Mouse (Mus musculus) E14TG2a.4 (cell line): ENCODE measurements around the gene Yars.

Experiments
- H3K27me3 ChIP-seq: 2 replicates; pipeline ENCODE4 v1.6.1; 2014; ENCODE audit warnings: low read length, control low read depth; ENCODE audit not compliant: insufficient read depth
- H3K36me3 ChIP-seq: 2 replicates; pipeline ENCODE4 v1.6.1; 2014; ENCODE audit warnings: low read length, control low read depth; ENCODE audit not compliant: insufficient read depth
- H3K4me1 ChIP-seq: replicated peaks from 2 replicates; pipeline ENCODE4 v1.6.1; 2014; ENCODE audit warnings: low read depth, low read length, control low read depth
- H3K4me3 ChIP-seq: replicated peaks from 2 replicates; pipeline ENCODE4 v1.5.1; 2014; ENCODE audit warnings: mild to moderate bottlenecking, low read length
- H3K9me3 ChIP-seq: 2 replicates; pipeline ENCODE4 v1.6.1; 2014; ENCODE audit warnings: low read length, control low read depth
- CTCF ChIP-seq: conservative IDR thresholded peaks from 2 replicates; pipeline ENCODE4 v1.5.1; 2014; ENCODE audit warnings: low read length
- NANOG ChIP-seq: IDR thresholded peaks from 2 replicates; pipeline ENCODE4 v1.6.1; 2014; ENCODE audit warnings: borderline replicate concordance, low read length, mixed read lengths
- POU5F1 ChIP-seq: IDR thresholded peaks from 2 replicates; pipeline ENCODE4 v1.6.1; 2014; ENCODE audit warnings: low read length, borderline replicate concordance

Yars gene

DNA sequence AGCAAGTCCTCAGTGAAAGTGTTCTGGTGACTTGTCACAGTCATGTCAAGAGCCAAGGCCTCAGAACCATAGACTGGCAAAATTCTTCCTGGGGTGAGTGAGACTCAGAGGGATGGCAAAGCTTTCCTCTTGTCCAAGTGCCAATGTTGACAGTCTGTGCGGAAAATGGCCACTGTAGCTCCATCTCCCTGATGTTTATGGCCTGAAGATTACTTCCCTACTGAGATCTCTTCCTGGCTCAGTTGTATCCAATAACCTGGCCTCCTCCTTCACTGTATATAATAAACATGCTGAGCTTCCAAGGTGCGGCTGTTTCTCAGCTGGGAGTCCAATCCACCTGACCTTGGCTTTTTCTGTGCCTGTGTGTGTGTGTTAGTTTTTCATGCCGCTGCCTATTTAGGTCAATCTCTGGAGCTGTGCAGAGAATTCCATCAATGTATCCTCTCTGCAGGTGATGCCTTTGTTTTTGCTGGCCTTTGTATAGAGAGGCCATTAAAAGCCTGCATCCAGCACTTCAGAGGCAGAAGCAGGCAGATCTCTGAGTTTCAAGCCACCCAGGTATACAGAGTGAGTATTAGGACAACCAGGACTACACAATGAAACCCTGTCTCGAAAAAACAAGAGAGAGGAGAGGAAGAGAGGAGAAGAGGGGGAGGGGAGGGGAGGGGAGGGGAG, 27.8 kb upstream of the Yars start:
- peaks cover 30% of the 10 kb centered on the region for H3K4me1 ChIP-seq
- H3K4me3 ChIP-seq, result no peak overlapping the region

DNA sequence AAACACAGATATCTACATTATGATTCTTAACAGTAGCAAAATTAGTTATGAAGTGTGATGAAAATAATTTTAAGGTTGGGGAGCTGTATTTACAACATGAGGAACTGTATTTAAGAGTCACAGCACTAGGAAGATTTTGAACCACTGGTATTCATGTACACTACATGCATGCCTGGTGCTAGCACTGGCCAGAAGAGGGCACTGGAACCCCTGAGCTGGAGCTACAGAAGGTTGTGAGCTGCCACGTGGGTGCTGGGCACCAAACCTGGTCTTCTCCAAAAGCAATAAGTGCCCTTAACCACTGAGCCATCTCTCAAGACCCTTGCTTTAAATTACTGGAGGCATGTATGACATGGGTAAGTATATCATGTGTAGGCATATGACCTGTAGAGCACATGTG, 17.0 kb upstream of the Yars start:
- no peak overlapping the region for H3K4me3 ChIP-seq
- TF ChIP-seq NANOG (no peak), POU5F1 (no peak), CTCF (peak; percentile 12; the same call in 1 of the 2 replicates)
- H3K36me3 ChIP-seq, result peaks cover 65% of the 10 kb centered on the region
- H3K4me1 ChIP-seq, result no peaks in the 10 kb centered on the region
- no peaks in the 10 kb centered on the region for H3K9me3 ChIP-seq
- no peaks in the 10 kb centered on the region for H3K27me3 ChIP-seq

More for the DNA sequence above, 27.8 kb upstream of the Yars start:
- Histone ChIP-seq H3K9me3 (no peaks in the 10 kb centered on the region), H3K27me3 (no peaks in the 10 kb centered on the region), H3K36me3 (peaks cover 33% of the 10 kb centered on the region)
- TF ChIP-seq POU5F1 (no peak), CTCF (no peak), NANOG (peak; percentile 96)

DNA sequence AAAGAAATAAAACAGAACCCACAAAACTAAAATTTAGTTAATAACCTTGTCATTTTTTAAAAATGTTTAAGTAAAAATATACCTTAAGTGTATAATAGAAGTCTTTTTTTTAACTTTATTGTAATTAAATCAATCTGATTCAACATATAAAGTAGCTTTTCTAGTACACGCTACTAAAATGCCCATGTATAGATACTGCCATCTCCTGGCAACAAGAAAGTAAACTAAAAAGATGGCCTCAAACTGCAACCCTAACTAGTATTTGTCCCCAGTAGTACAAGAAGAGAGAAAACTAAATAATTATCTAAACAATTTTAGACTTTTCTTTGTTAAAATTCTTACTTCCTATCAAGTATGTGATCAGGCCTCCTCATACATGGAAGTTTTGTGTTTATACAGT, 10.0 kb upstream of the Yars start:
- Histone ChIP-seq H3K36me3 (peaks cover 73% of the 10 kb centered on the region), H3K27me3 (no peaks in the 10 kb centered on the region), H3K9me3 (no peaks in the 10 kb centered on the region), H3K4me3 (no peak overlapping the region), H3K4me1 (peaks cover 4% of the 10 kb centered on the region)
- TF ChIP-seq CTCF, result no peak
- TF ChIP-seq NANOG, result no peak
- TF ChIP-seq POU5F1, result no peak

DNA sequence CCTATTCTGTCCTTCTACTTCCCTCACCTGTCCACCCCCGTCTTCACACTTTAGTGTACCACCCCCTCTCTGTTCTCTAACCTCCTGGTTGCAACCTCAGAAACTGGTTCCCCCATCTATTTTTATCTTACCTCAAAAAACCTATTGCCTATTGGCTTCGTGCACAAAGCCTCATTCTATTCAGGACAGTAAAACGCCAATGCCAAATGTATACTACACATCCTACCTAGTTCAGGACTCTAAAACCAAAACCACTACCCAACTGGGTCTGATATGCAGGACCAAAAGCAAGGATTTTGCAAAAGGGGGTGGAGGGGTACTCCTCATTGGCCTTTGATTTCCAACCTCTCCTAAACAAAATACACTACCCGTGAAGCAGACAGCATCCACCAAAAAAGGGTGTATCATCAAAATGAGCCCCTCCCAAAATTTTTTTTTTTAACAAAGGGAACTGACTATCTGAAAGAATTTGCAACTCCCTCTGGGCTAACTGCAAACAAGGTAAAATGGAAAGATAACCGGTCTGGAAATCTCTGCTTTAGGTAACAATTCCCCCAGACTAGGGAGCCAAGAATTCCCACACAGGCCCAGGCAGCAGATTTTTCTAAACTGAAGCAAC, 1.4 kb upstream of the Yars start:
- peak overlapping the region; percentile 94 for H3K4me3 ChIP-seq
- H3K4me1 ChIP-seq, result peaks cover 45% of the 10 kb centered on the region
- no peaks in the 10 kb centered on the region for H3K27me3 ChIP-seq
- H3K9me3 ChIP-seq, result no peaks in the 10 kb centered on the region
- H3K36me3 ChIP-seq, result peaks cover 26% of the 10 kb centered on the region
- TF ChIP-seq CTCF (no peak), POU5F1 (no peak), NANOG (no peak)

DNA sequence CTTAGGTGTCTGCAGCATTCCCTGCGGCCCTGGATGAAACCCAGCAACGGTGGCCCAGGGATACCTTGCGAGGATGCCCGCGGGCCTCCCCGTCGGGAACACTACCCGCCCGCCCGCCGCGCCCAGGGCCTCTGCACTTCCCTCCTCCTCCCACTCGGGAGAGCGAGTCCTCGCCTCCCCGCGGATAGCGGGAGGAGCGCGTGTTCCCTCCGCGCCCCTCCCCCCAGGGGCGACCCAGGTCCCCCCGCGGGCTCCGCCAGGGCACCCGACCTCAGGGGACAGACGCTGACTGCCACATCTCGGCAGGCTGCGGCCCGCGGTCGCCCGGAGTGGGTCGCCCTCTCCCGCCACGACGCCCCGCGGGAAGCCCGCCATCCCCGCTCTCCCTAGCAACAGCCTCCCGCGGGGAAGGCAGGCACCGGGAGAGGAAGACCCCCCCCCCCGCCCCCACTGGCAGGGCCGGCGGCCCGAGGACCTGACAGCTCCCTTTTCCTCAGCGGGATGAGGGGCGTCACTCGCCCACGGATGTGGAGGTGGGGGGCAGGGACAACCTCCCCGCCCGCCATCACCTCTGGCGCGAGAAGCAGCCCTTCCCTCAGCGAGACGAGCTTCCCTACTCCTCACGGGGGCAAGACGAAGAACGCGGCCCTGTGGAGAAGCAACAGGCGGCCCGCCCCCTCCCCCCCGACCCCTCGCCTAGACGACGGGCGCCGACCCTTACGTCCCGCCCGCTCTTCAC, 588 bp upstream of the Yars start:
- Histone ChIP-seq H3K4me3 (peak overlapping the region; percentile 94), H3K36me3 (peaks cover 28% of the 10 kb centered on the region), H3K9me3 (no peaks in the 10 kb centered on the region), H3K4me1 (peaks cover 53% of the 10 kb centered on the region), H3K27me3 (no peaks in the 10 kb centered on the region)
- no peak for TF ChIP-seq NANOG
- no peak for TF ChIP-seq POU5F1
- no peak for TF ChIP-seq CTCF

DNA sequence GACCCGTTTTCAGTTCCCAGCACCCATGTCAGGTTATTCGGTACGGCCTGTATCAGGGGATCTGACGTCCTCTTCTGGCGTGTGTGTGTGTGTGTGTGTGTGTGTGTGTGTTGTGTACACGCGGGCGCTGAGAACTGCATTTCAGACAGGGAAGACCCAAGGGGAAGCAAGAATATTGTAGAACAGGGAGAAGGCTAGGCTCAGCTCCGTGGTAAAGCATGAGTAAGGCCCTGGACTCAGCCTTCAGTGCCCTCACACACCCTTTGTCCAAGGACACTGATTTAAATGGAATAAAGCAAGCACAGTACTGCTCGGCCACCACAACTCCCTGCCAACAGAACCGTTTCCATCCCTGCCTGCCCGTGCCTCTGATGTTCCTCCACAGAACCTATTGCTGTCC, 978 bp downstream of the Yars start:
- Histone ChIP-seq H3K36me3 (peaks cover 43% of the 10 kb centered on the region), H3K4me3 (peak overlapping the region; percentile 94)
- no peak for TF ChIP-seq POU5F1
- TF ChIP-seq CTCF, result no peak
- TF ChIP-seq NANOG, result no peak

DNA sequence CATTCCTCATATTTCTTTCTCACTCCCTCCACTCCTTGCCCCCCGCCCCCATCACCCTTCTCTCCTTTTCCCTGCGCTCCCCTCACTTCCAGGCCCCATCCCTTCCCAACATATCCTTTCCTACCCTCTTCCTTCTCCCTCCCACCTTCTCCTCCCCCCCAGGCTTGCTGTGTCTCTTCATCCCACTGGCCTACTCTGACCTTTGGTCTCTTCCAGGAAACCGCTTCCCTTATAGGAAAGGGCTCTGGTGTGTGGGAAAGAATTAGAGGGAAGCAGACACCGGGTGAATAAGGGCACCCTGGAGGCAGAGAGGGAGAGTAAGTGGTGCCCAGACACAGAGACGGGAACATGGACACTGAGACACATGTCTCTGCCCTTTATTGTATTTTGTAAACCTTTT, 2.1 kb downstream of the Yars start:
- no peak for TF ChIP-seq NANOG
- TF ChIP-seq CTCF, result no peak
- Histone ChIP-seq H3K4me3 (peak overlapping the region; percentile 94), H3K9me3 (no peaks in the 10 kb centered on the region)

More for the DNA sequence above, 978 bp downstream of the Yars start:
- no peaks in the 10 kb centered on the region for H3K9me3 ChIP-seq
- no peaks in the 10 kb centered on the region for H3K27me3 ChIP-seq
- H3K4me1 ChIP-seq, result peaks cover 60% of the 10 kb centered on the region

DNA sequence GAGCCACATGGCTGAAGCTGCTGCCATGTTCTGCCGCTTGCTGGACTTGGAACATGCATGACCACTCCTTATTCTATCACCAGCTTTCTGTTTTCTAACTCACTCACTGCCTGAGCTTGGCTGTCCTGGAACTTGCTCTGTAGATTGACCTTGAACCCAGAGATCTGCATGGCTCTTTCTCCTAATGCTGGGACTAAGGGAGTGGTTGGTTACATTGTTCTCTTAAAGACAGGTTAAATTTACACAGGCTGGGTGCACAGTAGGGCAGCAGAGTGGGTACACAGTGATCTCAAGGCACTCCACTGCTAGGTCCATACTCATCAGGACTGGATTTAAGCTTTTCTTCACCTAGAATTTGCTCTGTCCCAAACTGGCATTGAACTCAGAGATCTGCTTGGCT, 4.7 kb downstream of the Yars start:
- no peak overlapping the region; the same call in 1 of the 2 replicates for H3K4me3 ChIP-seq
- H3K9me3 ChIP-seq, result no peaks in the 10 kb centered on the region
- peaks cover 66% of the 10 kb centered on the region for H3K4me1 ChIP-seq
- no peak for TF ChIP-seq POU5F1
- no peak for TF ChIP-seq CTCF
- TF ChIP-seq NANOG, result peak; percentile 37; the same call in 1 of the 2 replicates
- no peaks in the 10 kb centered on the region for H3K27me3 ChIP-seq
- peaks cover 74% of the 10 kb centered on the region for H3K36me3 ChIP-seq

More for the DNA sequence above, 2.1 kb downstream of the Yars start:
- H3K27me3 ChIP-seq, result no peaks in the 10 kb centered on the region
- H3K4me1 ChIP-seq, result peaks cover 71% of the 10 kb centered on the region
- H3K36me3 ChIP-seq, result peaks cover 55% of the 10 kb centered on the region

DNA sequence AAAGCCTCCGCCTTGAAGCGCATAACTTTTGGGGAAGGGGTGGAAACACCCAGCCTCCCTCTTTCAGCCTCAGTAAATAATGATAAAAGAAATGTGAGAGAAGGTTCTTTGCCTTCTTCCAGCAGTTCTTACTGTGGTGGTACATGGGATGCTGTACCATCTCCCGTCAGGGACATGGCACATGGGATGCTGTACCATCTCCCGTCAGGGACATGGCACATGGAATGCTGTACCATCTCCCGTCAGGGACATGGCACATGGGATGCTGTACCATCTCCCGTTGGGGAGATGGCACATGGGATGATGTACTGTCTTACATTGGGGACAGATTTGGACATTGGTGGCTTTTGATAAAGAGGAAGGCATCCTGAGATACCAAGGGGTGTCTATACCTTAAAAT, 8.0 kb downstream of the Yars start:
- no peaks in the 10 kb centered on the region for H3K9me3 ChIP-seq
- no peak for TF ChIP-seq POU5F1
- TF ChIP-seq CTCF, result no peak

More for the DNA sequence above, 8.0 kb downstream of the Yars start:
- Histone ChIP-seq H3K27me3 (no peaks in the 10 kb centered on the region), H3K4me1 (peaks cover 56% of the 10 kb centered on the region), H3K36me3 (peaks cover 86% of the 10 kb centered on the region), H3K4me3 (no peak overlapping the region)
